Mouse (Mus musculus): ENCODE results near the gene Brip1. TPM values are rescaled to one million over a fixed set of nuclear protein-coding genes. Genes with fewer than 3 reads are reported as not detected.

The Brip1 gene
- total RNA-seq, 2 experiments from 2014 or later: 22.7 to 23.4 TPM

DNA sequence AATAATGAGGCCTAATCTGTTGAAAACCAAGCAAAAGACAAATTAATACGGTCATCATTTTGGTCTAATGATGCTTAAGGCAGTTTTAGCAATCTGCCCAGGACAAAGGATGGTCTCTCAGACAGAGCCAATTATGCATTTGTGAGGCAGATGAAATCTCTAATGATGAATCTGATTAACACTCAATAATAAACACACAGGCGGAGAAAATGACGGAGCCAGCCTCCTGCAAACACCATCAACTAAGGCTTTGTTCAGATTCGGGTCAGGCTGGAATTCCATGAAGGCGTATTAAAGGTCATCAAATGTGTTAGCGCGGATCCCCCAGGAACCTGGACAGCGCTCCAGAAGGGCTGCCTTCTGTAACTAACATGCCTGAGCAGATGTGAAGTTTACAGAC, 161.6 kb downstream of the Brip1 start:
- ATAC-seq (replicated peaks; ENCODE audit: poor library complexity, severe bottlenecking): no peak

DNA sequence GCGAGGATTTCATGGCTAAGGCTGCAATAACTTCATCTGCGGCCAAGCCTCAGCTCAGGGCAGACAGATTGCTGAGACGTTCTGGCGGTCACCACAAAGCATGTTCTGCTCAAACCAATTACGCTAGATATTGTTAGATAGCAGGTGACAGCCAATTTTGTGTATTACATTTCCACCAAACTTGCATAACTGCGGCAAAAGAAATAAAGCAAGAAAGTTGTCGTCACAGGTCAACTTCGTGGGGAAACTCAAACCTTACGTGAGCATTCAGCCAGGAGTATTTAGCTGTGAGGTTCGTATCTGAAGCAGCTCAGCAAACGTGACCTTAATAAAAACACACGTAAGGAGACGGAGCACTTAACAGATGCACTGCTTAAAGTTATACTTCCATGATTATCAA, 162.3 kb downstream of the Brip1 start:
- no peak for ATAC-seq (replicated peaks; ENCODE audit: poor library complexity, severe bottlenecking)

DNA sequence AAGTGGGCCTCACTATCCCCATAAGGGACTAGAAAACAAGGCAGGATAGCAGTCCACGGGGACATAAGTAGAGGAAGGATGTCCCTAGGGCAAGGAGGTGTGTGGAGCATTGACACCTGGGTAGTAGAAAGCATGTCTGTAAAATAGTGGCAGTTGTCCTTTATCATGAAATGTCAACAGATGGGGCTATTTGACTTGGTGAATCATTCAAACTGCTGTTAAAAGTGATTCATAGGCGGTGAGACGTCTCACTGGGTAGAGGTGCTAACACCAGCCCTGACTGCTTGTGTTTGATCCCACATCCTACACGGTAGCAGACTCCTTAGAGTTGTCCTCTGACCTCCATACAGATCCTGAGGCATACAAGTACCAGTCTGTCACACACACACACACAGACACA, 168.1 kb downstream of the Brip1 start:
- no peak for ATAC-seq (replicated peaks; ENCODE audit: poor library complexity, severe bottlenecking)

DNA sequence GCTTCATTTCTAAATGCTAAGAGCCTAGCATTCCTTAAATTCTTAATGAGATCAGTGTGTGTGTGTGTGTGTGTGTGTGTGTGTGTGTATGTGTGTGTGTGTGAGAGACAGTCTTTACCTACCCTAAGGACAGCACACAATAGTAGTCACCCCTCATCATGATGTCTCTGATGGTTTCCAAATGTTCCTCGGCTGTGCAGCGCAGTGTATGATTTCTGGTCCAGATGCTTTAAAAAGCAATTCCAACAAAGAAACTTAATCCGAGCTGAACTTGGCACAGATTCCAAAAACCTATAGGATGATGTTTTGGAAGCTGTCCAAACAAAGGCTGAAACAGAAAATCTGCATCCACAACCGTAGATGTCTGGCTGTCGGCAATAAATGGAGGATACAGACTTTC, 173.0 kb downstream of the Brip1 start:
- ATAC-seq (replicated peaks; ENCODE audit: poor library complexity, severe bottlenecking): no peak

GRCm38 (mm10) chr11:86026556-86027194, 174.3 kb downstream of the Brip1 start:
- ATAC-seq (replicated peaks; ENCODE audit: poor library complexity, severe bottlenecking): no peak

GRCm38 (mm10) chr11:86022439-86022838, 178.6 kb downstream of the Brip1 start:
- no peak for ATAC-seq (replicated peaks; ENCODE audit: poor library complexity, severe bottlenecking)

DNA sequence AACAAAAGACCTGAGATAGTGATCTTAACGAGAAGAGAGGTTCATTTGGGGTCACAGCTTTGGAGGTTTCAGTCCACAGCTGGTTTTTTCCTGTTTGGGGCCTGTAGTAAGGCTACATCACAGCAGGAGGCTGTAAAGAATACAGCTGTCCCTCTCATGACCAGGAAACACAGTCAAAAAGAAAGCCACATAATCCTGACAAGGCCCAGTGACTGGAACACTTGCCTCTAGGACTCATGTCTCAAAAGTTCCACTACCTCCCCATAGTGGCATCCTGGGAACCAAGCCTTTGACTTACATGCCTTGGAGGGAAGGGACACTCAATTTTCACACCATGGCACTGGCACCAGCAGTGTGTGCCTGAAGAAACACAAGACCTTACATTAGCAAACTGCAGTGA, 181.0 kb downstream of the Brip1 start:
- no peak for ATAC-seq (replicated peaks; ENCODE audit: poor library complexity, severe bottlenecking)

GRCm38 (mm10) chr11:86016242-86016641, 184.8 kb downstream of the Brip1 start:
- no peak for ATAC-seq (replicated peaks; ENCODE audit: poor library complexity, severe bottlenecking)

- no peak for ATAC-seq (replicated peaks; ENCODE audit: poor library complexity, severe bottlenecking)
Measured at GRCm38 (mm10) chr11:86013087-86013486, 187.9 kb downstream of the Brip1 start.

- no peak for ATAC-seq (replicated peaks; ENCODE audit: poor library complexity, severe bottlenecking)
Measured at GRCm38 (mm10) chr11:86010458-86010857, 190.5 kb downstream of the Brip1 start.

GRCm38 (mm10) chr11:86008211-86008905, 192.6 kb downstream of the Brip1 start:
- ATAC-seq (replicated peaks; ENCODE audit: poor library complexity, severe bottlenecking): no peak

Other genes with a start within 250 kb of the Brip1 start
- gene Ints2, start 56.4 kb upstream of the Brip1 start, total RNA-seq (2014; fragmentation: Nextera tagmentation): 29.0 and 30.5 TPM in 2 replicates
- 28.5 and 30.5 TPM in 2 replicates for gene Ints2, start 56.4 kb upstream of the Brip1 start, total RNA-seq (2017)
- gene Med13, start 156.4 kb upstream of the Brip1 start, total RNA-seq (2014; fragmentation: Nextera tagmentation): 44.2 and 50.8 TPM in 2 replicates
- gene Med13, start 156.4 kb upstream of the Brip1 start, total RNA-seq (2017): 37.4 and 61.4 TPM in 2 replicates

Measured in granulocyte monocyte progenitor cell, adult 5-6 weeks (primary cell).